Mouse (Mus musculus): ENCODE measurements around the gene Il6ra.
"Not testable (repeated sequence)": the region's sequence is repeated elsewhere in the genome, so short reads cannot be mapped to it uniquely, and the experiment has no call there.

GRCm38 (mm10) chr3:89863276-89863675 is 49.7 kb downstream of the Il6ra start:
- not testable (repeated sequence) for TF ChIP-seq CTCF (IDR thresholded peaks at IDR 0.05; ENCODE audit: borderline replicate concordance, insufficient read depth, low read depth, low read length); POLR2A (IDR thresholded peaks at IDR 0.05; ENCODE audit: borderline replicate concordance, insufficient read depth, low read length)

Measured in cerebellum, adult 2 months (tissue).